Mouse (Mus musculus) myocyte (in vitro differentiated cells): Measurements from ENCODE around the gene Rit1. TPM values are rescaled to one million over a fixed set of nuclear protein-coding genes. Genes with fewer than 3 reads are reported as not detected.

ENCODE experiments used
- H3K27me3 ChIP-seq: one replicate; pipeline ENCODE4 v1.6.1; 2011; ENCODE audit not compliant: control insufficient read depth, insufficient read depth, insufficient read length
- H3K36me3 ChIP-seq: one replicate; pipeline ENCODE4 v1.6.1; 2011; ENCODE audit not compliant: control insufficient read depth, insufficient read depth
- H3K4me2 ChIP-seq: one replicate; pipeline ENCODE4 v1.6.1; 2011; ENCODE audit warnings: low read depth, control low read depth
- H3K4me3 ChIP-seq: one replicate; pipeline ENCODE4 v1.5.1; 2011; ENCODE audit warnings: mild to moderate bottlenecking, control low read depth, moderate library complexity
- H3K79me2 ChIP-seq: one replicate; pipeline ENCODE4 v1.6.1; 2011; ENCODE audit not compliant: control insufficient read depth, insufficient read depth
- H3ac ChIP-seq: one replicate; pipeline ENCODE4 v1.6.1; 2011; ENCODE audit not compliant: control insufficient read depth, insufficient read length
- CEBPB ChIP-seq: IDR thresholded peaks from 2 replicates; pipeline ENCODE4 v1.6.1; 2011; ENCODE audit warnings: mild to moderate bottlenecking, moderate library complexity; ENCODE audit not compliant: poor library complexity, insufficient read depth, severe bottlenecking
- E2F4 ChIP-seq: IDR thresholded peaks from one replicate; pipeline ENCODE4 v1.6.1; 2011; ENCODE audit warnings: mild to moderate bottlenecking, control low read depth, moderate library complexity; ENCODE audit not compliant: insufficient read depth
- MAX ChIP-seq: IDR thresholded peaks from one replicate; pipeline ENCODE4 v1.6.1; 2011; ENCODE audit warnings: low read depth, mild to moderate bottlenecking, control low read depth
- MYOD1 ChIP-seq, 3 experiments: IDR thresholded peaks; one replicate each; pipeline ENCODE4 v1.6.1; 2011; ENCODE audit warnings: control low read depth in 2 of 3, low read depth in 2 of 3, mild to moderate bottlenecking in 2 of 3, moderate library complexity in 1 of 3; ENCODE audit not compliant: insufficient read length in 2 of 3, control insufficient read depth in 1 of 3
- MYOG ChIP-seq, 3 experiments: IDR thresholded peaks; one replicate each; pipeline ENCODE4 v1.6.1; 2011; ENCODE audit warnings: control low read depth in 2 of 3, low read depth in 2 of 3, mild to moderate bottlenecking in 2 of 3; ENCODE audit not compliant: insufficient read length in 2 of 3, control insufficient read depth in 1 of 3, insufficient read depth in 1 of 3
- POLR2A ChIP-seq: IDR thresholded peaks from one replicate; pipeline ENCODE4 v1.6.1; 2011; ENCODE audit warnings: low read depth, mild to moderate bottlenecking, control low read depth, moderate library complexity; ENCODE audit not compliant: insufficient read length
- POLR2AphosphoS2 ChIP-seq: IDR thresholded peaks from one replicate; pipeline ENCODE4 v1.6.1; 2011; ENCODE audit warnings: low read depth, control low read depth; ENCODE audit not compliant: insufficient read length
- REST ChIP-seq: IDR thresholded peaks from one replicate; pipeline ENCODE4 v1.6.1; 2011; ENCODE audit warnings: mild to moderate bottlenecking, control low read depth, moderate library complexity; ENCODE audit not compliant: insufficient read depth, insufficient read length
- SRF ChIP-seq: IDR thresholded peaks from one replicate; pipeline ENCODE4 v1.6.1; 2011; ENCODE audit warnings: low read depth; ENCODE audit not compliant: control insufficient read depth, insufficient read length
- TCF12 ChIP-seq: IDR thresholded peaks from one replicate; pipeline ENCODE4 v1.6.1; 2011; ENCODE audit warnings: mild to moderate bottlenecking, control low read depth; ENCODE audit not compliant: poor library complexity, insufficient read depth, severe bottlenecking
- TCF3 ChIP-seq: IDR thresholded peaks from one replicate; pipeline ENCODE4 v1.6.1; 2011; ENCODE audit warnings: low read depth, control low read depth; ENCODE audit not compliant: insufficient read length
- USF1 ChIP-seq: IDR thresholded peaks from one replicate; pipeline ENCODE4 v1.6.1; 2011; ENCODE audit warnings: low read depth, mild to moderate bottlenecking, control low read depth, moderate library complexity
- polyA plus RNA-seq: library from polyadenylated mRNA; unstranded; fragments of >200 nt; fragmentation: generic; extraction: Trizol; gene quantifications from one replicate; pipeline ENCODE4 v1.2.1, GENCODE M21; 2012; ENCODE audit warnings: missing spikeins

Gene Rit1
- polyA plus RNA-seq, 1 experiment, result 62.3 TPM

DNA sequence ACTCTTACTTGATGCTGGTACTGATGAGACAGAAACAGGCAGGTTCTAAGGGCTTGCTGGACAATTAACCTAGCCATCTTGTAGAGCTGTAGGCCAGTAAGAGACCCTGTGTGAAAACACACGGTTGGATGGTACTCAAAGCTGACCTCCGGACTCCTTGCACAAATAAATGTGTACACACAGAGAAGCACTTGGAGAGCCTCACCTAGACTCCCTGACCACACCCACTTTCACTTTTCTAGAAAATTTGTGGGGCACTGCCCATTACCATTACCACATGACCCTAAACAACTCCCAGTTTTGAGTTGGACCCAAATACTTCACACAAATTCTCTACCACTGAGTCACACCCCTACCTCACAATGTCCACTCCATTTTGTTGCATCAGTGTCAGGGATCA is 19.9 kb downstream of the Rit1 start:
- TF ChIP-seq SRF (no peak), MYOD1 (IDR thresholded peaks at IDR 0.05; ENCODE audit: control insufficient read depth in 1 of 3, insufficient read length in 2 of 3, low read depth in 2 of 3) (no peak)
- no peaks in the 10 kb centered on the region for H3K79me2 ChIP-seq
- H3K4me2 ChIP-seq, result no peak overlapping the region
- H3K4me3 ChIP-seq, result no peak overlapping the region
- H3ac ChIP-seq, result no peak overlapping the region
- no peaks in the 10 kb centered on the region for H3K27me3 ChIP-seq
- peaks cover 4% of the 10 kb centered on the region for H3K36me3 ChIP-seq

- Histone ChIP-seq H3K4me3 (no peak overlapping the region), H3K27me3 (no peaks in the 10 kb centered on the region), H3K36me3 (no peaks in the 10 kb centered on the region), H3K79me2 (no peaks in the 10 kb centered on the region), H3K4me2 (no peak overlapping the region), H3ac (no peak overlapping the region)
- no peak for TF ChIP-seq USF1
- TF ChIP-seq POLR2AphosphoS2, result no peak
- no peak for TF ChIP-seq POLR2A
- no peak for TF ChIP-seq MYOG (IDR thresholded peaks at IDR 0.05; ENCODE audit: control insufficient read depth in 1 of 3, insufficient read depth in 1 of 3, insufficient read length in 2 of 3, low read depth in 2 of 3)
- TF ChIP-seq E2F4, result no peak
- no peak for TF ChIP-seq MYOD1 (IDR thresholded peaks at IDR 0.05; ENCODE audit: control insufficient read depth in 1 of 3, insufficient read length in 2 of 3, low read depth in 2 of 3)
- TF ChIP-seq CEBPB, result no peak
- no peak for TF ChIP-seq TCF3
- no peak for TF ChIP-seq MAX
- TF ChIP-seq TCF12, result no peak
- TF ChIP-seq REST, result no peak
- no peak for TF ChIP-seq SRF
Measured at GRCm38 (mm10) chr3:88738641-88739040, 22.0 kb downstream of the Rit1 start.

DNA sequence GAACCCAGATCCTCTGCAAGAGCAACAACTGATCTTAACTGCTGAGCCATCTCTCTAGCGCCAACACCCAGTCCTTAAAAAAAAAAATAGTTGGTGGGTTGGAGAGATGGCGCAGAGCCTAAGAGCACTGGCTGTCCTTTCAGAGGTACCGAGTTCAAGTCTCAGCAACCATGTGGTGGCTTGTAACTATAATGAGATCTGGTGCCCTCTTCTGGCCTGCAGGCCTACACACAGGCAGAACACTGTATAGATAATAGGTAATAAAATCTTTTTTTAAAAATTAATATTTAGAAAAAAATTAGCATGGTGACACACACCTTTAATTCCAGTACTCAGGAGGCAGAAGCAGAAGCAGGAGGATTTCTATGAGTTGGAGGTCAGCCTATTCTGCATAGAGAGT is 23.5 kb downstream of the Rit1 start:
- TF ChIP-seq CEBPB (no peak), TCF12 (no peak), POLR2A (no peak), MYOD1 (IDR thresholded peaks at IDR 0.05; ENCODE audit: control insufficient read depth in 1 of 3, insufficient read length in 2 of 3, low read depth in 2 of 3) (no peak), REST (no peak), POLR2AphosphoS2 (no peak), MAX (no peak), E2F4 (no peak), TCF3 (no peak), USF1 (no peak), MYOG (IDR thresholded peaks at IDR 0.05; ENCODE audit: control insufficient read depth in 1 of 3, insufficient read depth in 1 of 3, insufficient read length in 2 of 3, low read depth in 2 of 3) (no peak), SRF (no peak)
- no peaks in the 10 kb centered on the region for H3K36me3 ChIP-seq
- no peaks in the 10 kb centered on the region for H3K27me3 ChIP-seq
- H3ac ChIP-seq, result no peak overlapping the region
- no peak overlapping the region for H3K4me2 ChIP-seq
- H3K4me3 ChIP-seq, result no peak overlapping the region
- no peaks in the 10 kb centered on the region for H3K79me2 ChIP-seq

DNA sequence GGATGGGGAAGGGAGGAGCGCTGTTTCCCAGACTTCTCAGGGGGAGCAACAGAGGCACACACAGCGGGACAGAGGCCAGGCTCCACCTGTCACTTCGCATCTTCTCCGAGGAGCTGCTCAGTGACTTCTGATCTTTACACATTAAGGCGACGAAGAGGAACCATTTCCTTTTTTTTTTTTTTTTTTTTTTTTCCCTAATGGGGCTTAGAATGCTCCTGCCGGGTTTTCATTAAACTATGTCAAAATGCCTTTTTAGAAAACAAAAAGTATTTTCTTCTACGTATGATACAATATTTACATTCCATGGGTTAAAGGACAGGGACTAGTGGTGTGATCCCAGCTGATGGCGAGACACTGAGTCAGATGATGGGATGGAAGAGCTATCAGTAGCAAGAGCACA is 28.9 kb downstream of the Rit1 start:
- no peaks in the 10 kb centered on the region for H3K79me2 ChIP-seq
- no peaks in the 10 kb centered on the region for H3K27me3 ChIP-seq
- no peak overlapping the region for H3K4me3 ChIP-seq
- H3K36me3 ChIP-seq, result no peaks in the 10 kb centered on the region
- no peak overlapping the region for H3ac ChIP-seq
- H3K4me2 ChIP-seq, result no peak overlapping the region
- TF ChIP-seq TCF3 (no peak), MYOG (IDR thresholded peaks at IDR 0.05; ENCODE audit: control insufficient read depth in 1 of 3, insufficient read depth in 1 of 3, insufficient read length in 2 of 3, low read depth in 2 of 3) (no peak), TCF12 (no peak), SRF (no peak), MAX (no peak), CEBPB (no peak), POLR2A (no peak), MYOD1 (IDR thresholded peaks at IDR 0.05; ENCODE audit: control insufficient read depth in 1 of 3, insufficient read length in 2 of 3, low read depth in 2 of 3) (no peak), E2F4 (no peak), USF1 (no peak), REST (no peak), POLR2AphosphoS2 (no peak)

DNA sequence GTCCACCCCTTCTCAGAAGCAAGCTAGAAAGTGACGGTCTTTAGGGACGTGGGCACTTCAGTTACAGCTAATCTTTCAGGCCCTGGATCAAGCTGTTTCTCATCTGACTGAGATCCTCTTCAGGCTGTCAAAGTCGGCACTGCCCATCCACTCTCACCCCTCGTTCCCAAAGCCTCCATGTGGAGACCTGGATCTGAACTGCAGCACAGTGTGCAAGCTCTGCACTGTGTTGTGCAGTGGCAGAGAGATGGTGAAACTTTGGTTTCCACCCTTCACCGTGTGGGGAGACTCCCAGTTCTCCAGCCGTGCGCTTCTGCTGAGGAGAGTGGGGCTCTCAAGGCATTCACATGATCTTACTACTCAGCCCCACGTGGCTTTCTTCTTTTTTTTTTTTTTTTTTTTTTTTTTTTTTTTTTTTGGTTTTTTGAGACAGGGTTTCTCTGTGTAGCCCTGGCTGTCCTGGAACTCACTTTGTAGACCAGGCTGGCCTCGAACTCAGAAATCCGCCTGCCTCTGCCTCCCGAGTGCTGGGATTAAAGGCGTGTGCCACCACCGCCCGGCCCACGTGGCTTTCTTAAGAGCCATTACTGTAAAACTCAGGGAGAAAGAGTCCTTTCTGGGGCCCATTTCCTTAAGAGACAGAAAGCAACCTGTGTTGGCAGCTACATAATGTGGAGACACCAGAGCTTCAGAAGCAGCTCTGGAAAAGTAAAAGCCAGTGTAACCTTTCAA is 29.7 kb downstream of the Rit1 start:
- H3K4me3 ChIP-seq, result no peak overlapping the region
- H3K36me3 ChIP-seq, result no peaks in the 10 kb centered on the region
- H3K79me2 ChIP-seq, result no peaks in the 10 kb centered on the region
- no peak overlapping the region for H3ac ChIP-seq
- H3K27me3 ChIP-seq, result no peaks in the 10 kb centered on the region
- TF ChIP-seq MYOG (IDR thresholded peaks at IDR 0.05; ENCODE audit: control insufficient read depth in 1 of 3, insufficient read depth in 1 of 3, insufficient read length in 2 of 3, low read depth in 2 of 3), result no peak
- TF ChIP-seq CEBPB, result no peak
- TF ChIP-seq POLR2AphosphoS2, result no peak
- TF ChIP-seq TCF12, result no peak
- no peak for TF ChIP-seq USF1
- TF ChIP-seq MAX, result no peak
- no peak for TF ChIP-seq TCF3
- no peak for TF ChIP-seq E2F4
- TF ChIP-seq REST, result no peak
- TF ChIP-seq SRF, result no peak
- no peak for TF ChIP-seq POLR2A
- TF ChIP-seq MYOD1 (IDR thresholded peaks at IDR 0.05; ENCODE audit: control insufficient read depth in 1 of 3, insufficient read length in 2 of 3, low read depth in 2 of 3), result no peak
- H3K4me2 ChIP-seq, result no peak overlapping the region
